Mouse (Mus musculus) colon, adult 2 months (tissue): ENCODE results near the gene Hnrnph1. TPM values are rescaled to one million over a fixed set of nuclear protein-coding genes. Genes with fewer than 3 reads are reported as not detected.

Experiments
- polyA plus RNA-seq: library from polyadenylated mRNA; depleted of rRNA; stranded (reverse); fragments of >200 nt; gene quantifications from 2 replicates; pipeline ENCODE4 v1.2.3, GENCODE M21; 2012; rRNA removed

Hnrnph1 gene
- polyA plus RNA-seq = 21.4 and 25.9 TPM in 2 replicates

GRCm38 (mm10) chr11:50376911-50377891 is at the start of gene Hnrnph1:
Gene Hnrnph1, plus strand, starts transcription at chr11:50376990.

GRCm38 (mm10) chr11:50354162-50354561 is 22.6 kb upstream of the Hnrnph1 start, which contains the start of gene Cby3:
Gene Cby3, plus strand, starts transcription at chr11:50354462.

GRCm38 (mm10) chr11:50430277-50431133 is 53.7 kb downstream of the Hnrnph1 start, which contains the start of gene Rufy1:
Gene Rufy1, minus strand, starts transcription at chr11:50431125.

Other genes starting within 250 kb of the Hnrnph1 start
- 43.4 and 49.0 TPM in 2 replicates for gene Tbc1d9b, start 245.6 kb upstream of the Hnrnph1 start, polyA plus RNA-seq
- 2.4 and 4.4 TPM in 2 replicates for gene Mrnip, start 202.5 kb upstream of the Hnrnph1 start, polyA plus RNA-seq
- gene Sqstm1, start 166.2 kb upstream of the Hnrnph1 start, polyA plus RNA-seq = 243 and 273 TPM in 2 replicates
- 380 and 383 TPM in 2 replicates for gene Mgat4b, start 166.1 kb upstream of the Hnrnph1 start, polyA plus RNA-seq
- gene Ltc4s, start 138.4 kb upstream of the Hnrnph1 start, polyA plus RNA-seq = 32.8 and 44.4 TPM in 2 replicates
- 14.6 and 17.3 TPM in 2 replicates for gene Maml1, start 84.7 kb upstream of the Hnrnph1 start, polyA plus RNA-seq
- 25.0 and 32.8 TPM in 2 replicates for gene Canx, start 51.3 kb upstream of the Hnrnph1 start, polyA plus RNA-seq
- not detected in 2 replicates for gene Cby3, start 22.5 kb upstream of the Hnrnph1 start, polyA plus RNA-seq
- gene Rufy1, start 54.1 kb downstream of the Hnrnph1 start, polyA plus RNA-seq = 13.7 and 14.7 TPM in 2 replicates
- 13.7 and 15.7 TPM in 2 replicates for gene Adamts2, start 225.1 kb downstream of the Hnrnph1 start, polyA plus RNA-seq